Mouse (Mus musculus) v-Abl transformed pro-B cells (cell line): ENCODE measurements at regions not wholly inside any gene's neighbourhood (a gene's known extent, or its start where the extent isn't known, plus 50 kb on each side); places are given as distances from the start of the nearest gene placed in this dataset.

Experiments used
- in situ Hi-C, 2 experiments: fragments of 400-800 bp; cut with MboI; formaldehyde crosslinking; loops; one replicate each; pipeline ENCODE4 v1.15.1; 2025; ENCODE audit not compliant: unreplicated experiment in 2 of 2

- in situ Hi-C loops, result no loop called here
These were observed 54.8 kb upstream of the Scel start for GRCm38 (mm10) chr14:103458340-103458739.

GRCm38 (mm10) chr14:103456106-103456505 lies 57.0 kb upstream of the Scel start:
- in situ Hi-C loops, result no loop called here

GRCm38 (mm10) chr14:103450756-103451155 lies 62.4 kb upstream of the Scel start:
- in situ Hi-C loops, result no loop called here

GRCm38 (mm10) chr14:103449447-103449846 lies 63.7 kb upstream of the Scel start:
- in situ Hi-C loops, result no loop called here

GRCm38 (mm10) chr14:103449033-103449432 lies 64.1 kb upstream of the Scel start:
- in situ Hi-C loops, result no loop called here

- in situ Hi-C loops, result no loop called here
These were observed 66.5 kb upstream of the Scel start for GRCm38 (mm10) chr14:103446671-103447070.

GRCm38 (mm10) chr14:103441454-103442065 lies 71.6 kb upstream of the Scel start:
- in situ Hi-C loops, result no loop called here

GRCm38 (mm10) chr14:103440243-103440642 lies 72.9 kb upstream of the Scel start:
- in situ Hi-C loops, result no loop called here

DNA sequence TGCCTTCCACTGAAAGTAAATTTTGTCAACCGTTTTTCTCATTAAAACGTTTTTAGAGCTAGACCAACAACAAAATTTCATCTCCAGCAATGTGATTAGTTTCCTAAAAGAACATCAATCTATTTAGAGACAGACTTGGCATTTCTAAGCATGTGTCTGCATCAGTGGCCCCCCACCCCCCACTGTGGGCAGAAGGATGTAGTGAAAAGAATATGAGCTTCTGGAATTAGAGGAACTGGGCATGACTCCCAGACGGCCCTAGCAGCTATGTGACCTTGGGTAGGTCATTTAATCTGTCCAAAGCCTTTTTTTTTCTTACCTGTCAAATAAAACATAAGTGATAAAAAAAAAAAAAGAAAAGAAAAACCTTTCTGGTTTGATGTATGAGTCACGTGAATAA lies 78.9 kb upstream of the Scel start:
- in situ Hi-C loops, result no loop called here

DNA sequence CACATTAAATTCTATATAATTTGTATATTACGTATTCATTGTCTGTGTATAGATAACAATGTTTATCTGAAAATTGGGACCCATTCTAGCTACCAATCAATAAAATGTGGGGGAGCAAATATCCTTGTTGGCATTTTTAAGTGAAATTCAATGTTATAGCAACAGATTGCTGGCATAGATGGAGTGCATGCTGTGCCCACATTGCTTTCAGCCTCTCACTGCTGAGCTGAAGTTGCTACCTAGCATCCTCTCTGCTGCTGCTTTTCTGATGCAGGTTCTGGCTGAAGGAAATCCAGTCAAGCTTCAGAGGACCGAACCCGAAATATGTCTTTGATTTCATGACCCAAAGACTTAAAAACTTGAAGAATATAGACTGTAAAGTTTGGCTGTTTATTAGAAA lies 80.0 kb upstream of the Scel start:
- in situ Hi-C loops, result no loop called here

DNA sequence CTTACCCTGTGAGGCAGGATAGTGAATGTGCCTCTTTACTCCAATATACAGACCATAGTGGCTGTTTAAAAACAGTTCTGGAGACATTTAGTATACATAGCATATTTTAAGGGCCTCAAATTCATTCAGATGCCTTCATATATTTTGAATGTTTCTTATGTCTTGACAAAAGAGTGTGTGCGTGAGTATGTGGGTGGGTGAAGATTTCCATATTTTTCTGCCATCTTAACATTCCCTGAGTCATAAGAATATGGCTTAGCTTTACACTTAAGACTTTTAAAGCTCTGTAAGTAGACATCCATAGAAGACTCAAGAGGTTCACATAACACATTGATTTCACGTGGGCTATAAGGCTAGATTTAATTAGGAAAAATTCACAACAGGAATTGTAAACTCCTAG lies 81.3 kb upstream of the Mycbp2 start:
- in situ Hi-C loops, result no loop called here

- in situ Hi-C loops, result no loop called here
These were observed 74.8 kb upstream of the Mycbp2 start for GRCm38 (mm10) chr14:103421305-103421822.

- in situ Hi-C loops, result no loop called here
These were observed 70.8 kb upstream of the Mycbp2 start for GRCm38 (mm10) chr14:103417110-103418061.

DNA sequence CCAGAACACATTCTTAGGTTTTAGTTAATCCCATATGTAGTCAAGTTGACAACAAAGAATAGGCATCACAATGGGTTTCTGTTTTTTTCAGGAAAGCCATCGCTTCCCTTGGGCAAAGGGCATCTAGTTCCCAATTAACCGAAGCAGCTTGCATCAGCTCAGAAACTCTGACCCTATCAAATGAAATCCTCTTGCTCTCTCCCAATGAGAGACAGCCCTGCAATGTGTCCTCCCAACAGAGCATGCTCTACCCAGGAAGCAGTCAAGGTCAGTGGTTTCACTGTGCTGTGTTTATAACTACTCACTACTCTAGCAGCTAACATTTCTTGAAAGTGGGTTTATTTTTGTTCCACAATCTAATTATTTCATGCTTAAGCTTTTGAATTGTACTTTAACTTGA lies 58.0 kb upstream of the Mycbp2 start:
- in situ Hi-C loops, result loop anchor here in 1 of 2 experiments (5.0 kb wide), 1 partner anchor 52 kb away; no protein-coding TSS in a partner anchor

DNA sequence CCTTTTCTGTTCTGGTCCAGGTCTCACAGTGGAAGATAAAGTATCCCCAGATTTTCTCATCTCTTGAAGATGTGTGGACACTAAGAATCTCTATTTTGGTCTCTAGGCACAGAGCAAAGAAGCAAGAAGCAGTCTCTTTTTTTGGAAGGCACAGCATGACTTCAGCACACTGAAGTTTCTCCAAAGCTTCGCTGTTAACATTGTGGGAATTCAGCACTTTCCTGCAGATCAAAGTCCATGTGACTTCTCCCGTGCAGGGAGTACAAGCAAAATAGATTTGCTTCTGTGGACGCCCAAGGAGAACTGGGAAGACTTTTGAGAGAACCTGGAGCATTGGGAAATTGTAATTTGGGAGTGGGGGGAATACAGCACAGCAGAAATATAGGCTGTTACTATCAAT lies 56.4 kb upstream of the Mycbp2 start:
- in situ Hi-C loops, result loop anchor here in 1 of 2 experiments (5.0 kb wide), 1 partner anchor 51 kb away; no protein-coding TSS in a partner anchor

- in situ Hi-C loops, result loop anchor here in 1 of 2 experiments (5.0 kb wide), 1 partner anchor 50 kb away; no protein-coding TSS in a partner anchor
These were observed 55.4 kb upstream of the Mycbp2 start for GRCm38 (mm10) chr14:103401983-103402382.

DNA sequence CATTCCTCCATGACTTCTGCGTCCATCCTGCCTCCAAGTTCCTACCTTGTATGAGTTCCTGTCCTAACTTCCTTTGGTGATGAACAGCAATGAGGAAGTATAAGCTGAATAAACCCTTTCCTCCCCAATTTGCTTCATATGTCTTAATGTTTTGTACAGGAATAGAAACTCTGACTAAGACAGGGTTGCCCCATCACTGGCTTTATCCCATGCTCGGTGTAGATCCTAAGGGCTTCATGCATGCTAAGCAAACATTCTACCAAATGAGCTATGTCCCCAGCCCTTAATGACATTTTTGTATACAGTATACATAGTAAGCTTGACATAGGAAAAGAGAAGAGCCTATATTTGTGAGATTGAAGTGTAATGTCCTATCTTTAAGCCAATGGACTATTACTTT lies 54.7 kb upstream of the Mycbp2 start:
- in situ Hi-C loops, result loop anchor here in 1 of 2 experiments (5.0 kb wide), 1 partner anchor 49 kb away; no protein-coding TSS in a partner anchor

GRCm38 (mm10) chr14:103398401-103398800 lies 51.8 kb upstream of the Mycbp2 start:
- in situ Hi-C loops, result no loop called here
